Mouse (Mus musculus) liver, embryonic 14.5 days (tissue): ENCODE results near the gene Gpd2.

ENCODE experiments used
- CTCF ChIP-seq: IDR thresholded peaks from 2 replicates; pipeline ENCODE4 v1.5.1; 2016; ENCODE audit warnings: antibody characterized with exemption, low read depth, control low read depth
- EP300 ChIP-seq: IDR thresholded peaks from 2 replicates; pipeline ENCODE4 v1.6.1; 2016; ENCODE audit warnings: antibody characterized with exemption, low read depth

DNA sequence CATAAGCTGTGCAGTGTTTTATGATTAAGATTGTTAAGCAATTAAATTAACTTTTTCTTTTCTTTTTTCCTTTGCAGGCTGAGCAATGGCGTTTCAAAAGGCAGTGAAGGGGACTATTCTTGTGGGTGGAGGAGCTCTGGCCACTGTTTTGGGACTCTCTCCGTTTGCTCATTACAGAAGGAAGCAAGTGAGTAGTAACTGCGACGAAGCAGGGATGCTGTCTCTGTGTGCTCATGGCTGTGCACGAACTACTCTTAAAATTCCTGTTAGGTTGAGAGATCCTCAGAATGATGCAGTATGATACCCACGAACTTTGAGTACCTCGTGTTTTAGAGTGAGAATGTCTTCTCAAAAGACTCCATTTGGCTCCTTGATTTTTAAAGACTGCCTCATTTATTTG is 30.5 kb downstream of the Gpd2 start:
- TF ChIP-seq CTCF (no peak), EP300 (no peak)
